Mouse (Mus musculus): ENCODE data around the gene Tex45.

Gene Tex45

DNA sequence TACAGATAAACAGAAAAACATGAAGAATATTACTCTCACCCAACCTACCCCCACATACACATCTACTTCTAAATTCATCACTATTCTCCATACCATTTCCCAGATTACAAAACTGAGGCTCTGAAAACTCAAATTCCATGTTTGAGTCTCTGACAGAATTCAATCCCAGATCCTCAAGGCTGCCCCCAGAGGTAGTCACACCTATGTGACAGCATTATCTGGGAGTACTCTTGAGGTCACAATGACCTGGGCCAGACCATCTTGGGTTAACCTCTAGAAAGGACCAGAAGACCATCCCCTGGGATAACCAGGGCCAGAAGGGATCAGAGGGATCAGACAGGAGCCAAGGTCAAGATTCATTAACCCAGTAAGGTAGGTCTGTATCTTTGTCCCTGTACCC is at the start of gene Tex45:
Gene Tex45, plus strand, starts transcription at position 301 of the 400 bp plus-strand sequence.
- no peak for DNase-seq

DNA sequence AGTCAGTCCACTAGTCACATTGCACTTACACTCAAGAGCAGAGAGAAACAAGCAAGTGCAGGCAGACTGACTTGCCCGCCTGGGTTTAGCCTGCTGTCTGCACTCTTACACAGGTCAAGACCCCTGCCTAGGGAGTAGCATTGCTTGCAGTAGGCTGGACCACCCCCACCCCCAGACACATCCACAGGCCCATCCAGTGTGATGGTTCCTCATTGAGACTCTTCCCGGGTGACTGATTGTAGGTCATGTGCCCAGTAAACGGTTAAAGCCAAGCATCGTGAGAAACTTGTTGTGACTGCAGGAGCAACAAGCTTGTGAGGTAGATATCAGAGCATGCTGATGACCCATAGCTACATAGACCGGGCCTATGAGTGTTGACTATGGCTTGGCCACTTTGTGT is 49.2 kb upstream of the Tex45 start:
- DNase-seq, result no peak

DNA sequence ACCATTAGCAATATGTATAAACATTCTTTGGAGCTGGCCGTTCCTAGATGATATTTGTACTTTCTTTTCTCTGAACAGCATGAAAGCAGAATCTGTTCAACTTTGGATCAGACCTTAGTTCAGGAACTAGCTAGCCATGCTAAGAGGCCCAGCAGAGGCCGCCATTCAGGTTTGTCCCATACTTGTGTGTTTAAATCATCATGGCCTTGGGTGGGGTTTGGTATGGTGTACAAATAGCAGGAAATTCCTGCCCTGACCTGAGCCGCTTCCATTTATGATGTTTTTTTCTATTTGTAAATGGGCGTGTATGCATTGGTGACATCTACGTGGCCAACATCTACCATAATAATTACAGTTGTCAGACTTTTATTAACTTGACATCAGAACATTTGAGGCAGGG is 45.4 kb upstream of the Tex45 start:
- DNase-seq, result no peak

DNA sequence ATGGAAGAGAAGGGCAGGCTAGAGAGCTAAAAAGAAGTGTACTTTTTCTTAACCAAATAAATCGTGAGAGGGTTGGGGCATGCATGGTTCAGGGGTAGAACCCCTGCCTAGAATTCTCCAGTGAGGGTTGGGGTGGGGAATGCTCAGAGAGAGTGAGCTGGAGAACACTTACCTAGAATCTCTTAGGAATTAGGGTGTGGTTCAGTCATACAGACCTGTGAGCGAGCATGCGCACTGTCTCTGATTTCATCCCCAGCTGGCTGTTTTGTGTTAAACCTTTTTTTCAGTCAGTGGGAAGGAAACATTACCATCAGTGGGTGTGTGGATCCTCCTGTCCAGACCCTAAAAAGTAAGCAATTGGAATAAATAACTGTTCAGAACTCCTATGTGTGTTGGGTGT is 44.5 kb upstream of the Tex45 start:
- no peak for DNase-seq

DNA sequence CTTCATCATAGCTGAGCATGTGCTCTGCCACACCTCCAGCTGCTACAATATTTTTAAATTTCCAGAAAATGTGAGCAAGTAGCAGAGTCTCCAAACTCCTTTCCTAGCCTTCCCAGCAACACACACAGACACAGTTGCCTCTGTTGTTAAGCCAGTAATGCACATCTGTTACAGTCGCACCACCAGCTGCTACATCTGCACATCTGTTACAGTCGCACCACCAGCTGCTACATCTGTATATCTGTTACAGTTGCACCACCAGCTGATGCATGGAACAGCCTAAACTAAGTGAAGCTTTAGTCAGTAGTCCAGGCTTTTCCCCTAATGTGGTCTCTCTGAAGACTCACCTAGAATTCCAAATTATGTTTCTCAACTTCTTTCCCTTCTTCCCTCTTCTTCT is 42.2 kb upstream of the Tex45 start:
- no peak for DNase-seq

DNA sequence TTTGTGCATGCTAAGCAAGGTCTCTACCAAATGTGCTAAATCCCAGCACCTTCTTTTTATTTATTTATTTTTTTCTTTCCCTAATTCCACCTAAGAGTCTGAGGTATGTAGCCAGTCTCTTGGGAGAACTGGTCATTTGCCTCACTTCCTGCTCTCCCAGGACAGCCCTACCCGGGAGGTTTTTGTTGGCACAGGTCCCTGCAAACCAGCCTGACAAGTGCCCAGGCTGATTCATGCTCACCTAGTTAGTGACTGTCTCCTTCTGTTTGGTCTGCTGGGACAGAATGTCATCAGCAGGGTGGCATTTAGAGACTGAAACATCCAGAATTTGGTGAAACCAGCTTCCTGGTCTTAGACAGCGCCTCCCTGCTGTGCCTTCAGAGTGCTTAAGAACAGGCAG is 40.7 kb upstream of the Tex45 start:
- no peak for DNase-seq

DNA sequence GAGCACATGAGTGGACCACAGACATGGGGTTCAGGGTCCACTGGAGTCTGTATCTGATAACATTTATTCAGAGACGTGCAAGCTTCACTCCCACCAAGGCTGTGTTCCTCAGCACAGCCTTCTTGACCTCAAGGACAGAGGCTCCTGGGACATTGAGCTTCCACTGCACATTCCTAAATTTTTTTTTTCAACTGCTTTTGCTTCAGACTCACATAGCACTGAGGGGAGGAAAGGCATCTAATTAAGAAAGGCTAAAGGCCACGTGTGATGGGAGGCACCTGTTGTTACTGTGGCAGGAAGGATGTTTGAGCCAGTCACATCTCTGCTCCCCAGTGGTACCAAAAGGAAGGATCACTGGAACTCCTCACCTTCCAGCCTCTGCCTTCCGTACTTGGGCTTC is 39.5 kb upstream of the Tex45 start:
- DNase-seq, result no peak

DNA sequence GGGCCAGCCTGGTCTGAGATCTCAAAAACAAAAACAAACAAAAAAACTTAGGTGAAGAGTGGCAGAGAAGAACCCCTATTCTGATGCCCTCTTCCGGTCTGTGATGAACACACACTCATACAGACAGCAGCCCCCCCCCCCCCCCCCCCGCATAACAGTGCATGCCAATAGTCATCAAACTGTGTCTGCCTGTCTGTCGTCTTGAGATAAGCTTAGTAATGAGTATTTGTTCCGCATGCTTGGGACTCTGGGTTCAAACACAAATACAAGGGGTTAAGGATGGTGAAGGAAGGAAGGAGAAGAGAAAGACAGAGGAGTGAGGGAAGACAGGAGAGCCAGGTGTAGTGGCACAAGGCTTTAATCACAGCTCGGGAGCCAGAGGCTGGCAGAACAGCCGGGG is 34.2 kb upstream of the Tex45 start:
- no peak for DNase-seq

DNA sequence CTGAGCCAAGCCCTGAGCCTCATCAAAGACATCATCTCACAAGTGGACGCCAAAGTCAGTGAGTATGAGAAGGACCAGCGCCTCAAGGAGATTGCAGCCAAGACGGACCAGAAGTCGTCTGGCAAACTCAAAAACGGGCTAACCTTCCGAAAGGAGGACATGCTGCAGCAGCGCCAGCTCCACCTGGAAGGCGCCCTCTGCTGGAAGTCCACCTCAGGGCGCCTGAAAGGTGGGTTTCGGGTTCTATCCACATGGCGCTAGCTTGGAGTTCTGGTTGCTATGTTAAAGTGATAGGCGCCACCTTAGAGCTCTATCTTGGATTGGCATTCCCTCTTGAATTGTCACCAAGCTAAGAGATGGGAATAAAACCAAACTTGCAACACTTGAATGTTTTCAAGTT is 31.2 kb upstream of the Tex45 start:
- DNase-seq, result peak; percentile 19

DNA sequence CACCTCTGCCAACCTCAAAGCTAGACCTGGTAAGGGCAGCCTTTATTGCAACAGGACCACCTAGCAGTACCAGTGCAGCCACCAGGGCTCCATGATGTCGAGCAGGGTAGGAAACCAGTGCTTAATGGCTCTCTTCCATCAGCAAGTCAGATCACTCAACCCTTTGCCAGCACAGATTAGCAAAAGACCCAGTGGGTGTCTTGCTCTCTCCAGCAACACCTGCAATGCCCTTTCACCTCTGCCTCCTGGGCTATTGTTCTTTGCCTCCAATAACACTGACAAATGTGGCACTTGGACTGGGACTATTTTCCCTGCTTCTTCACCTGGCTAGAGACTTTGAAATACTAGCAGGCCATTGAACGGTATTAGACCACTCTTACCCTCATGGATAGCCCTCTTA is 21.4 kb upstream of the Tex45 start:
- DNase-seq, result no peak

DNA sequence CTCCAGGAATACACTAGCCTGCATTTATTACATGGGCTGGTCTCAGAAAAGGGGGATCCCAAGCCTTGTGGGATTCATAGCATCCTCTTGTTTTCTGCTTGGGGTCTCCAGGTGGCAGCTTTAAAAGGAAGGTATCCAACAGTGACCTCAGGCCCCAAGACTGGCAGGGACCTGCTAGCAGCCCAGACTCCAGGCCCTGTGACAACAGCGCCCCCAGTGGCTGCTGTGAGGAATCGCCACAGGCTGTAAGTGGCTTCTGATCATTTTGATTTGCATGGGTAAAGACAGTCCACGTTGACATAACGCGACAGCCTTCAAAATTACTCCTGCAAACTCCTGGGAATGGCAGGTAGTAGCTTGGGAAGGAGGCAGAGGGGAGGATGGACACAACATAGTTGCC is 20.0 kb upstream of the Tex45 start:
- peak; percentile 50 for DNase-seq

DNA sequence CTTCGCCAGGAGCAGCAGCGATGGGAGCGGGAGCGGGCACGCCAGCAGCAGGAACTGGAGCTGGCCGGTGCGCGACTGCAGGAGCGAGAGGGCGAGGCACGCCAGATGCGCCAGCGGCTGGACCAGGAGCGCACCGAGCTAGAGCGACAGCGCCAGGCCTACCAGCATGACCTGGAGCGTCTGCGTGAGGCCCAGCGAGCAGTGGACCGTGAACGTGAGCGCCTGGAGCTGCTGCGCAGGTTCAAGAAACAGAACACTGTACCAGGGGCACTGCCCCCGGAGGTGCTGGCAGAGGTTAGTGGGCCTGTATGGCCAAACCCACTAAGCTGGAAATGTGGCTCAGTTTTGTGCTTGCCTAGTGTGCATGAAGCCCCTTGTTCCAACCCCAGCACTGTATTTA is 18.7 kb upstream of the Tex45 start:
- no peak for DNase-seq

DNA sequence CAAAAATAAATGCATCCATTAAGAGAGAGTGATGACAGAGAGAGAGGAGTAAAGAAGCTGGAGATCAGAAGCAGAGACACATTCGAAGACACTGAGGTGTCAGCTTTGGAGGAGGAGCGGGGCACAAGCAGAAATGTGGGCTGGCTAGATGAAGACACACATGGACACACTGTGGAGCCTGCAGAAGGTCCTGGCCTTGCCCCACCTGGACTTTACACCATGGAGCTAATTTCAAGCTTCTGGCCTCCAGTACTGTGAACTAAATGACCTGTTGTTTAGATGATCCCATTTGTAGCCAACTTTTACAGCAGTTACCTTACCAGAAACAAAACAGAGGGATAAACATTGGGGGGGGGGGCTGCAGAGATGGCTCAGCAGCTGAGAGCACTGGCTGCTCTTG is 7.4 kb upstream of the Tex45 start:
- DNase-seq, result no peak

DNA sequence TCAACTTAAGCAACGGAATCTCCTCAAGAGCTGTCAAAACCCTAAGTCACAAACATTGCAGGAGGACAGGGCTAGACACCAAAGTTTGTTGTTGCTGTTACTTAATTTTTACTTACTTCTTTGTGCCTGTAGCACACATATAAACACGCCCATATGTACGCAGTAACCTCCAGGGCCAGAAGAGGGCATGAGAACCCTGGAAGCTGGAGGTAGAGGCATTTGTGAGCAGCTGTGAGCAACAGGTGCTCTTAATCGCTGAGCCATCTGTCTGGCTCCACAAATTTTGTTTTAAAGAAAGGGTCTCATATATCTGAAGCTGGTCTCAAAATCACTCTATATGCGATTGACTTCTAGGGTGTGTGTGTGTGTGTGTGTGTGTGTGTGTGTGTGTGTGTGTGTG is 6.4 kb upstream of the Tex45 start:
- DNase-seq, result peak; percentile 72

DNA sequence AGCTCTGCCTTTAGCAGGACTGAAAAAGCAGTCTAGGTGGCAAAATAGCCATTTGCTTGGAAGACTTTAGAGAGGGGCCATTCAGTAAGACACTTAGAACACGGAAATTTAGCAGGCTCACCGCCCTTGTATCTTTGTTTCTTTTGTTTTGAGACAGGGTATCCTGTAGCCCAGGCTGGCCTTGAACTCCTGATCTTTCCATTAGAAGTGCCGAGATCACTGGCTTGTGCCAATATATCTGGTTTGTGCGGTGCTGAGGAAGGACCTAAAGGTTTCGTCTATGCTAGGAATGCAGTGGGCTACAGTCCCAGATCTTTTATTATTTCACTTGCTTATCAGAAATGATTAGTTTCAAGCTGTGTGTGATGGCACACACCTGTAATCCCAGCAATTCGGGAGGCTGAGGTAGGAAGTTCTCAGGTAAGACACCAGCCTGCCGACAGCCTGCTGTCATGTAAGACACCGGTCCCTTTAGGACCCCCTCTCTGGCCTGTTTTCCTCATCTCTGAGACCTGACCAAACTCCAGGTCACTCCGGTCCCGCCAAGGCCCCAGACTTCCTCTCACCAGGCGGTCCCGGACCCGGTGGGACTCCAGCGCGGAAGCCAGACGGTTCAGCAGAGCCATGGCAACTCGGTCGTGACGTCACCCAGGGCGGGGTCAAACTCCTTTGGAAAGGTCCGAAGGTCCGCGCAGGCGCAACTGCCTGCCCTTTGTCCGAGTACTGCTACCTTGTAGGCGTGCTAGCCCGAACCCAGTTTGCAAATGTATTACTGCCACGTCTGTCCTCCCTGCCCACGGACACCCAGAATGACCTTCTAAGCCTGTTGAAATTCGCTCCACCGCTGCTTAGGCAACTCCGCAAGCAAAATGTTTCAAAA is 3.4 kb upstream of the Tex45 start, which contains the start of gene Pex11g:
Gene Pex11g, minus strand, starts transcription at position 675 of the 880 bp plus-strand sequence.
- DNase-seq, result peak; percentile 91

DNA sequence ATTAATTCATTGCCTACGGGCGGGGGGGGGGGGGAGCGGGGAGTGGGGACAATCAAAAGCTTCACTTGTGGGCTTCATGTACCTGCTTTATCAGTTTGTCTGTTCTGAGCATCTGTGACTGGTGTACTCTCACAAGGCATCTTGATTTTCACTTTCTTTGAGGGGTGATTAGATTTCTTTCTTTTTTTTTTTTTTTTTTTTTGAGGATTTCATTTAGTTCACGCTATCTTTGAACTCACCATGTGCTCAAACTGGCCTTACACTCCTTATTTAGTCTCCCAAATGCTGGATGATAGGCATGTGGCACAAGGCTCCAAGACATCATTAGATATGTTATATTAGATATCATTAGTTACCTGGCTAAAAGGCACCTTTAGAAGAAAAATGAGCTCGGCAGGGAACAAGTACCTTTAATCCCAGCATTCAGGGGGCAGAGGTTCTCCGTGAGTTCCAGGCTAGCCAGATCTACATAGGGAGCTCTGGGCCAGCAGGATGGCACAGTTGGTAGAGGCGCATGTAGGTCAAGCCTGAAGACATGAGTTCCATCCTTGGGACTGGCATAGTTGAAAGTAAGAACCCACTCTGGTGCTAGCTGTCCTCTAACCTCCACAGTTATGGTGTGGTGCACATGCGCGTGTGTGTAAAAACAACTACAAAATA is 2.6 kb upstream of the Tex45 start:
- no peak for DNase-seq

DNA sequence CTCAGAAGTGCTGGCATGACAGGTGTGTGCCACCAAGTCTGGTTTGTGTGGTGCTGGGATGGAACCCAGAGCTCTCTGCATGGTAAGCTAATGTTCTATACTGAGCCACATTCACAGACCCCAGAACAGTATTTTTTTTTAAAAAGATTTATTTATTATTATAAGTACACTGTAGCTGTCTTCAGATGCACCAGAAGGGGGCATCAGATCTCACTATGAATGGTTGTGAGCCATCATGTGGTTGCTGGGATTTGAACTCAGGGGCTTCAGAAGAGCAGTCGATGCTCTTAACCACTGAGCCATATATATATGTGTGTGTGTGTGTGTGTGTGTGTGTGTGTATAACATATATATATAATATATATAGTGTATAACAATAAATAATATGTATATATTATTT is 1.8 kb upstream of the Tex45 start:
- no peak for DNase-seq

DNA sequence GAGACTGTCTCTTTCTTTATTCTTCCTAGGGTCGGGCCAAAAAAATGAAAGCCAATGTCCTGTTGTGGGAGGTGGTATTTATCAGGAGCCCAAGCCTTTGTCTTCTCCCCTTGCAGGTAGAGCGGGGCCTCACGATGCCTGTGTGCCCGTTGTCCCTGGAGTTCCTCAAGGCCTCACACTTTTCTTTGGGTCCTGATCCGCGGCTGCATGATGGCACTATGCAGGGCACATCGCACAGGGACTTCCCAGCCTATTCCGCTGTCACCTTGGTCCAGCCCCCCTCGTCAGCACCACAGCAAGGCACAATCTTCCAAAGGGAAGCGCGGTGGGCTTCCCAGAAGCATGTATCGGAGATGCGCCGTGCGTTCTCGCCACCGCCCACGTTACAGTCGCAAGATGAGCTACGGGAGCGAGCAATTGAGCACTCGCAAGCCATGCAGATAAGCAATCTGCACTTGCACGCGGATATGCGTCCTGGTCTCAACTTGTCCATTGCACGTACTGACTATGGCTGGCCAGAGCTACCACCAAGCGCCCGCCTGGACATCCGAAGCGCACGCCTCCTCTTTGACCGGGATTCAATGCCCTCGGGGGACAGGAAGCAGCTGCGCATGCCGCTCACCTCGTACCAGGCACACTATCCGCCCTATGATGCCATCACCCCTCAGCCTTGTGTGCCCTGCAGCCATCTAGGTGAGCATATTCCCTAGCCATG is 5.2 kb downstream of the Tex45 start:
- DNase-seq, result no peak

DNA sequence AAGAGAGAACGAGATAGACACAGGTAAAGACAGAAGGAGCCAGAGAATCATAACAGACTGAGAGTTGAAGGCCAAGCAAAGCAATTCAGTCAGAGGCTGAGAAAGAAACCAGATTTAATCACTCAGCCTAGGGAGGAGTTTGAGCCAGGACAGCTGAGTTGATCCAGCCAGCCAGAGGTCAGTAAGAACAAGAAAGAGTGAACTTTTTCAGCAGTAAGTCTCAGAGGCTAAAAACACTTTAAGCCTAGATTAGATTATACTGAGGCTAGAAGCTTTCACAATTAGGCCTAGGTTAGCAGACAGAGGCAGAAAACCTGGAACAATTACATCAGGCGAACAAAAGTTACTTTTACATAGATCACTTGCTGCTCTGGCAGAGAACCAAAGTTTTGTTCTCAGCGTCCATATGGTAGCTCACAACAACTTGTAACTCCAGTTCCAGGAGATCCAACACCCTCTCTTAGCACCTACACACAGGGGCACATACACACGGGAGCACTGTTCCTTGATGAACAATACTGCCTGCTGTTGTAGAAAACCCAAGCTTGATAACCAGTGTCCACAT is 9.6 kb downstream of the Tex45 start:
- DNase-seq, result no peak

DNA sequence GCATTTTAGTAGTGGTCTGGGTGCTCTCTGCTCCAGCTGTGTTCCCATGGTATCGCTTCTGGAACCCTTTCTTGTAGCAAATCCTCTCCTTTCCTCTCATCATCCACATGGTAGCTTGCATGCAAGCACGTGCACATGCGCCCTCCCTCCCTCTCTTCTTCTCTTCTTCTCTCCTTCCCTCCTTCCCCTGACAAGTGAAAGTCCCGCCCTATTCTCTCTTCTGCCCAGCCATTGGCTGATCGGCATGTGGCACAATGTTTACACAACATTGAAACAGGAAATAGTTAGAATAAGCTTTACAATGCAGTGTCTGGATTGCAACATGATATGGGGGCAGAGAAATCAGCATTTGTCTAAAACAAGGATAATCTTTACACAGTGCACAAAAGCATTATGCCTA is 10.9 kb downstream of the Tex45 start:
- DNase-seq, result no peak

DNA sequence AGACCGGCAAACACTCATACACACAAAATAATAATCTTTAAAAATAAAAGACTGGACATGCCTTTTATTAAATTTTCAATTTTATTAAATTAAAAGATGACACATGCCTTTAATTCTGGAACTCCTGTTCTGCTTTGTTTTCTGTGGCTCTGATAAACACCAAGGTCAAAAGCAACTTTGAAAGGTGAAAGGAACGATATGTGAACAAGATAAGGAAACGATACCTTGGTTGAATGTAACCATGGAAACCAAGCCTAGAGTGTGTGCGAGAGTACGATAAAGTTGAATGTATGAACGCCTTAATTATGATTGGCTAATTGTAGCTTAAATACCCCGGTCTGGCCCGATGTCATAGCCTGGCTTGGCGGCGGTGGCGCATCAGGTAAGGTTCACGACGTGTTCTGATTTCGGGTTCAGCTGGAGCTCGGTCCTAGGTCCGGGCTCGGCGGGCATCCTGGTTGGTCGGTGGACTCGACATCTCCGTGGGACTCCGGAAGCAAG is 11.6 kb downstream of the Tex45 start:
- DNase-seq, result no peak

DNA sequence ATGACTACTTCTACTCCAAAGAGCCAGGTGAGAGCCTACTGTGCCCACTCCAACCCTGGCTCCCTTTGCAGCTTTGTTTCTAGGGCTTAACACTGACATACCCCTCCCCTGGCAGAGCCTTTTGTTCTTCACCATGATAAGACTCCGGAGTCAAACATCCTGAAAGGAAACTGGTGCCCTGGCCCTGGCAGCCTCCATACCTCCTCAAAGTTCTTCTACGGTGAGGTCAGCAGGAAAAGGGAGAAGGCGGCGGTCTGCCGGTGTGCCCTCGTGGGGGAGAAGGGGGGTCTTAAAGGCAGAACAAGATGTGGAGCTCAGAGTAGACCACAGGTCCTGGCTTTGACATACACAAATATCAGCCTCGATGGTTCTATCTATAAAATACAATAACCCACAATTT is 12.9 kb downstream of the Tex45 start:
- no peak for DNase-seq

DNA sequence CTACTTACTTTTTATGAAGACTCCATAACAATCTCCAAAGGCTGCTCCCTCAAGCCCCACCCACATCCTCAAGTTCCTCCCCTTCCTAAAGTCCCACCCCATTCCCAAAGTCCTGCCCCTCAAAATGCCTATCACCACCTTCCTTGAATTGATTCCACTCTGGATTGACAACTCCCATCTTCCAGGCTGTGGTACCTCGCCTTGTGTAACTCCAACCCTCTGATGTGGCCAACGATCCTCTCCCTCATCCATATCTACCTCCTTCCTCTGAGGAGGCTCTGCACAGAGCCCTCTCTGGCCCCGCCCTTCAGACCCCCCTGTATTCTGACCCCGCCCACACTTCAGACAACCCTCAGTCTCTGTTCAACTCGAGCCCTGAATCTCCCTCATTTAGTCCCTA is 14.5 kb downstream of the Tex45 start:
- DNase-seq, result no peak

Measured in thymus, postnatal 14 days (tissue).